In the genomic region with DNA sequence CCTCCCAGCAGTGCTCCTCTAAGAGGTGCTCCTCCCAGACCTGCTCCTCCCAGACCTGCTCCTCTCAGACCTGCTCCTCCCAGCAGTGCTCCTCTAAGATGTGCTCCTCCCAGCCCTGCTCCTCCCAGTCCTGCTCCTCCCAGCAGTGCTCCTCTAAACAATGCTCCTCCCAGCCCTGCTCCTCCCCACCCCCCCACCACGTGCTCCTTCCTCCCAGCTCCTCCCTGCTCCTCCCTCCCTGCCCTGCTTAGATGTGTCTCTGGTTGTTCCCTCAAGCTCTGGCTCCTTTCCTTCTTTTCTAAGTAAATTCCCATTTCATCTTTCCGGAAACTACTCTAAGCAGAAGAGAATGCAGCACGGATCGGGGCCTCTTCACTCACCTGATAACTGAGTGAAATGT, we compare ENCODE assay signal across 15 mouse cellular contexts. TPM values are rescaled to one million over a fixed set of nuclear protein-coding genes. Genes with fewer than 3 reads are reported as not detected.
A peak's percentile ranks its signal among the peaks of the same experiment; 100 is the strongest.
DNase-seq lines count a peak whose midpoint lies in the region; ATAC-seq and TF ChIP-seq lines count a peak whose summit lies in the region.
"Had no signal": no experiment of that assay in that cellular context is flagged by ENCODE, and none has a peak within 500 bp of the region (broad histone marks: within the 10 kb centered on the region; RNA-seq: fewer than 3 reads in every experiment).

No protein-coding gene starts in this region.

- H3K4me2 ChIP-seq in kidney, embryonic 16.5 days (replicated peaks; ENCODE audit: low read depth, low read length): no peak overlapping the region
- H3K4me2 ChIP-seq: hindbrain, embryonic 15.5 days; stomach, embryonic 15.5 days had no signal

- H3K4me1 ChIP-seq in heart, embryonic 10.5 days: peaks cover 63% of the 10 kb centered on the region
- H3K4me1 ChIP-seq in kidney, embryonic 16.5 days (ENCODE audit: insufficient read depth, low read length): peaks cover 49% of the 10 kb centered on the region
- peaks cover 33% of the 10 kb centered on the region for H3K4me1 ChIP-seq in brown adipose tissue, adult 24 weeks (ENCODE audit: control insufficient read depth, insufficient read depth, insufficient read length, low read length)

- no peaks in the 10 kb centered on the region for H3K9me3 ChIP-seq in heart, embryonic 10.5 days
- H3K9me3 ChIP-seq in kidney, embryonic 16.5 days (ENCODE audit: low read length): no peaks in the 10 kb centered on the region
- H3K9me3 ChIP-seq: embryonic facial prominence, embryonic 13.5 days; hindbrain, embryonic 15.5 days; stomach, embryonic 15.5 days had no signal

- H3K27ac ChIP-seq in heart, embryonic 10.5 days: 0 out of 2 replicates have a peak overlapping the region, but pooled peaks have one; percentile 32
- peak overlapping the region; percentile 73; the same call in 1 of the 2 replicates for H3K27ac ChIP-seq in kidney, embryonic 16.5 days (ENCODE audit: low read length)
- peak overlapping the region; percentile 95 for H3K27ac ChIP-seq in brown adipose tissue, adult 24 weeks (replicated peaks; ENCODE audit: low read depth, low read length)
- H3K27ac ChIP-seq: hindbrain, embryonic 15.5 days; stomach, embryonic 15.5 days had no signal

- DNase-seq in heart, embryonic 10.5 days (ENCODE audit: low spot score): no peak
- no peak for DNase-seq in heart, adult 8-10 months (ENCODE audit: low spot score)
- no peak for DNase-seq in kidney, postnatal 10 days
- no peak for DNase-seq in embryo, embryonic 10 days (ENCODE audit: low spot score)
- DNase-seq: cerebellum, adult 9-10 months; forebrain, postnatal 0 days; right cerebral cortex, postnatal 14 days had no signal

- no peak overlapping the region for H3K4me3 ChIP-seq in heart, embryonic 10.5 days
- no peak overlapping the region for H3K4me3 ChIP-seq in kidney, embryonic 16.5 days (ENCODE audit: low read length)
- H3K4me3 ChIP-seq in C2C12 (ENCODE audit: insufficient read depth, poor library complexity, severe bottlenecking): no peak overlapping the region
- H3K4me3 ChIP-seq in brown adipose tissue, adult 24 weeks (ENCODE audit: insufficient read depth, low read depth, low read length): no peak overlapping the region
- H3K4me3 ChIP-seq: embryonic facial prominence, embryonic 13.5 days; hindbrain, embryonic 15.5 days; stomach, embryonic 15.5 days had no signal

- no peak overlapping the region for H3ac ChIP-seq in C2C12 (ENCODE audit: control insufficient read depth, insufficient read length, low read depth)

- no peak for TF ChIP-seq CTCF in C2C12 (IDR thresholded peaks at IDR 0.05; ENCODE audit: control insufficient read depth, insufficient read depth, insufficient read length)

- H3K79me2 ChIP-seq in C2C12 (ENCODE audit: control insufficient read depth, insufficient read depth): peaks cover 100% of the 10 kb centered on the region

- no peak overlapping the region for H3K9ac ChIP-seq in kidney, embryonic 16.5 days (replicated peaks; ENCODE audit: low read length)
- H3K9ac ChIP-seq: embryonic facial prominence, embryonic 13.5 days; forebrain, postnatal 0 days; hindbrain, embryonic 15.5 days; stomach, embryonic 15.5 days had no signal

- no peak for ATAC-seq in kidney, embryonic 16.5 days (ENCODE audit: low FRiP score, low TSS enrichment)
- ATAC-seq: forebrain, postnatal 0 days; intestine, embryonic 16.5 days; midbrain, embryonic 16.5 days had no signal

- no peaks in the 10 kb centered on the region for H3K36me3 ChIP-seq in heart, embryonic 10.5 days
- no peaks in the 10 kb centered on the region for H3K36me3 ChIP-seq in kidney, embryonic 16.5 days (ENCODE audit: insufficient read depth, low read length)
- H3K36me3 ChIP-seq in C2C12 (ENCODE audit: control insufficient read depth, insufficient read depth): peaks cover 6% of the 10 kb centered on the region
- H3K36me3 ChIP-seq: embryonic facial prominence, embryonic 13.5 days; hindbrain, embryonic 15.5 days; stomach, embryonic 15.5 days had no signal

- H3K27me3 ChIP-seq in heart, embryonic 10.5 days (ENCODE audit: insufficient read depth, poor library complexity, severe bottlenecking): no peaks in the 10 kb centered on the region
- no peaks in the 10 kb centered on the region for H3K27me3 ChIP-seq in kidney, embryonic 16.5 days (ENCODE audit: insufficient read depth, low read length)
- no peaks in the 10 kb centered on the region for H3K27me3 ChIP-seq in C2C12 (ENCODE audit: control insufficient read depth, insufficient read depth, insufficient read length)
- H3K27me3 ChIP-seq: embryonic facial prominence, embryonic 13.5 days; hindbrain, embryonic 15.5 days; stomach, embryonic 15.5 days had no signal

- WGBS in heart, embryonic 10.5 days: 74% methylated on average over 4 of the region's 4 CpGs
- 80% methylated on average over 4 of the region's 4 CpGs for WGBS in kidney, embryonic 16.5 days

- H3K79me3 ChIP-seq in C2C12 (ENCODE audit: low read depth): peaks cover 92% of the 10 kb centered on the region

TF ChIP-seq in C2C12, 6 proteins besides CTCF, POLR2A, EP300 and RAD21:
- peak; percentile 77 for TF ChIP-seq MAX (IDR thresholded peaks at IDR 0.05)
- TF ChIP-seq USF1 (IDR thresholded peaks at IDR 0.05; ENCODE audit: low read depth): peak; percentile 79
- TF ChIP-seq MYOG (IDR thresholded peaks at IDR 0.05; ENCODE audit: control insufficient read depth, extremely low read depth, insufficient read length): no peak
- TF ChIP-seq MYOD1 (IDR thresholded peaks at IDR 0.05; ENCODE audit: control insufficient read depth, insufficient read length, low read depth): no peak
- no peak for TF ChIP-seq CEBPB (IDR thresholded peaks at IDR 0.05; ENCODE audit: low read depth)
- no peak for TF ChIP-seq FOSL1 (IDR thresholded peaks at IDR 0.05; ENCODE audit: insufficient read depth, low read length, poor library complexity, severe bottlenecking)
TF ChIP-seq in C2C12: peak in this region for 2.

RNA-seq across cellular contexts. Expression of gene Apbb2, which starts 14.2 kb away (rescaled TPM):
- 25.1 and 28.9 TPM in 2 replicates for polyA plus RNA-seq in heart, embryonic 10.5 days (2016; fragmentation: Nextera tagmentation; extraction: Ambion mirVana)
- total RNA-seq in heart, adult 8-10 months (2022): 10 to 100 TPM; 36.6 to 56.3 (median 46.4) TPM
- polyA plus RNA-seq in kidney, embryonic 16.5 days (2015; fragmentation: Nextera tagmentation; extraction: Ambion mirVana): 62.4 and 71.5 TPM in 2 replicates
- polyA plus RNA-seq in C2C12 (2012; fragmentation: generic; extraction: Trizol): 22.6 TPM
- 3.5 and 5.7 TPM in 2 replicates for polyA plus RNA-seq in brown adipose tissue, adult 24 weeks (2012; ENCODE audit: insufficient read depth, insufficient read length, missing spikeins)

Comparison
In these comparisons a context has a peak if more than half of its experiments do, and no peak if none do; other contexts are left out.
1. H3K27ac ChIP-seq: peak in every context shown above with its lines; median percentile 95 in brown adipose tissue, adult 24 weeks; 73 in kidney, embryonic 16.5 days; 32 in heart, embryonic 10.5 days.